Mouse (Mus musculus) megakaryocyte progenitor cell, adult 5-6 weeks (primary cell): ENCODE results near the gene Krt222. TPM values are rescaled to one million over a fixed set of nuclear protein-coding genes. Genes with fewer than 3 reads are reported as not detected.

Source experiments
- ATAC-seq: replicated peaks from 2 replicates; pipeline ENCODE4 v1.8.0; 2016; ENCODE audit warnings: mild to moderate bottlenecking, moderate TSS enrichment, inconsistent platforms; ENCODE audit not compliant: poor library complexity
- total RNA-seq, 2 experiments: library from RNA; stranded (forward) in 1 of 2; stranded (reverse) in 1 of 2; fragments of 157-497, 149-512 nt in 1 of 2; fragments of 200-1000 nt in 1 of 2; gene quantifications; 2 replicates each; pipeline versions ENCODE4 v1.2.3 to v1.2.4; 2015 to 2017

The Krt222 gene
- total RNA-seq, 2 experiments from 2014 or later = not detected

DNA sequence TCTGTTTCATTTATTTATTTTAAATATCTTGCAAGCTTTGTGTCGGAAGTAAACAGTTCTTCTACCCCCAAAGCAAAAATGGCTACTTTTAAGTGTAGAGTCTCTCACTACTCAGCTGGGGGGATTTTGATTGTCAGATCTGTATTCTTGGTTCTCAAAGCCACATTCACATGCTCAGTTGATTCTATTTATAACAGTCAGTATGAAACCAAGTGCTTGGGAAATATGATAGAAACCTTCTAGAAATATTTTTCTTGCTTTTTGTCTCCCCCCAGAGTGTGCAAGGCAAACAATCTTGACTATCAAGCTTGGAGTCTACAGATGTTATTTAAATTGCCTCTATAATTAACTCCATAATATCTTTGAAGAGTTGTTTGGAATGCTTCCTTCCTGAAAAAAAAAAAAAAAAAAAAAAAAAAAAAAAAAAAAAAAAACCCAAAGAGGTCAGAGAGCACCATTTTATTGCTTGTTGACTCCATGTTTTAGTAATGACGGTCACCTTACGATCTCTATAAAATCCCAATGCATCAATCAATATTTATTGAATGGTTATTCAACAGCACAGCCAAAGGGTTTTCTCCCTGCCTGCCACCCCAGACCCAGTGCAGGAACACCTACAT is 575 bp downstream of the Krt222 start:
- ATAC-seq = no peak

DNA sequence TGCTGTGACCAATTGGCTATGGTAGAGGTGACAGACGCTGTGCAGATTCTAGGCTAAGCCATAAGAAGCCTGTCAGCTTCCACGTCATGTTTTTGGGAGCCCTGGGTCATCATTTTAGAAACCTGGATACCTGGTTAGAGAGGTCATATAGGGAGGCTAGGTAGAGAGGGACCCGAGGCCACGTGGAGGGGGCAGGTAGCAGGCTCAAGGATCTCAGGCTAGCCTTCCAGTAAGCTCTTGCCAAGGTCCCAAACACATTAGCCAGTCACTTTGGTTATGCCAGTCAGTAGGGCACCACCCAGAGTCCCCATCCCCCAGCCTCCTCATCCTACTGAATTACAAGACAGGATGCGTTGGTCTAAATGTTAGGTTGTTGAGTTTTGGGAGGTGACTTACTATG is 1.8 kb downstream of the Krt222 start:
- ATAC-seq = no peak

DNA sequence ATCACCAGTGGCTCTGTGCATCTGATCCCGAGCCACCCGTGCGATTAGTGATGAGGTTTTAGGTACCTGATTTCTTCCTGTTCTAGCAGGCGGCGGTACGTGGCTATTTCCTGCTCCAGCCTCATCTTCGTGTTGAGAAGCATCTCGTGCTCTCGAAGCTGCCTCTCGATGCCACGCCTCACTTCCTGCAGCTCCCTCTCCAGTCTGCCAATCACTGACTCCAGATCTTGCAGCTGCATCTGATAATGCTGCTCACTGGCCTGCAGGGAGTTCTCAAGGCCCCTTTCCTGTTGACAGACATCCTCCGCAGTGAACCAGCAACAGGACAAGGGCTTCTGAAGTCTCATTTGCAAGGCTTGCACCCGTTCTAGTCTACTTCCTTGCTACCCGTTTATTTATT is 5.4 kb downstream of the Krt222 start:
- peak; percentile 71 for ATAC-seq

DNA sequence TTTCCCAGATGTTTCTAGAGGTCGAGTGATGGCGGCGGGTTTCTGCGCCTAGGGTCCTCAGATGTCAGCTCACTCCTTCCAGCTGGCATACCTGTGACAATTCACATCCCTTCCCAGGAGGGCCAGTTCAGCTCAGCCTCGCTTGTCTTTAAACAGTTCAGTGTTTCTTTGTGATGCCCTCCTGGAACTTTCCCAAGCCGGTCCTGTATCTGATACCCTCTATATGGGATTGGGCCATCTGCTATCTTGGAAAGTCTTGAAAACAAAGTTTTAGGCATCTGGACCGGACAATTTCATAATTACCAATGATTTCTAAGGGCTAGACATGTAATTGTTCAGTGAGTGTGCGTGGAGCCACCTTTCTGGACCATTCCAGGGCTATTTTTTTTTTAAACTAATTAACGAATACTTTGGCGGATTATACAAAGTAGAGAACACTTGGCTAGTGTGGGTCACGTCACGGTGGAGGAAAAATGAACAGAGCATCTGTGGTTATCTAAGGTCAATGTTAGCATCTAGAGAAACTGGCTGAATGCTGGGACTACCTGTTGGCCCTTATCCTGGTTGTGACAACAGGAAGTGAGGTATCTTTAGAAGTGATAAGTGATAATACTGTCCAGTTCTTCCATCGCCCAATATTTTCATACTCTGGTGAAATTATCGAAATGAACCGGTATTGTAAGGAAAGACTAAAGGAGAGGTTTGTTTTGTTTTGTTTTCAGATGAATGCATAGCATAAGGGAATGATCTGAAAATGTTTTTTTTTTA is 12.7 kb downstream of the Krt222 start:
- 0 out of 2 replicates have a peak, but pooled peaks have one; percentile 4 for ATAC-seq

DNA sequence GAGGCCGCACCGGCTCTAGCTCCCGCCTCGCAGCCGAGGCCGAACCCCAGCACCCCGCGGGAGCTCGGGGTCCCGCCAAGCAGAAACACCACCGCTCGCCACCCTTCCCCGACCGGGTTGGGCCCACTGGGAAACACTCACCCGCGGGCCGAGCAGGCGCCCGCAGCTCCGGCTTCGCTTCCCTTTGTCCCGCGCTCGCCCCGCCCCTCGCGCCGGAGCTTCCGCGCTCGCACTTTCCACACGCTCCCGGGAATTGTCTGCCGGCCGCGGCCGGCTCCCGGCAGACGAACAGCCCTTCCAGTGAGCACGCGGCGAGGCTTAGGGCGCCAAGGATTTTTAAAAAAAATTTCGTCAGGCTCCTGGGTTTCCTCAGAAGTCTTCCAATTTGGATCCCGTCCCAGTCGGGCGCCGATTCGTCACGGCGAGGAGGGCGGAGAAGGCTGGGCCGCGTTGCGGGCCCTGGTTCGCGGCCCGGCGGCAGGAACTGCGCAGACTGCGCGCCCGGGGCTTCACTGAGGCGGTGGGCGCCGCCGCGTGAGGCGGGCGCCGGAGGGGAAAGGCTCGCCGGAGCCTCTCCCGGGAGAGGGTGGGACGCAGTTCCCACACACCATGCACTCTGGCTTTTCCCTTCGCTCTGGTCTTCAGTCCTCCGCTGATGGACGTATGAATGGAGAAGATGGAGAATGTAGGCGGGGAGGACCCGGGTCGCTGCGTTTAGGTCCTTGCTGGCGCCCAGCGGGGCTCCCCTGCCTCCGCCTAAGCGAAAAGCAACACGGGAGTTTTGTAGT is 13.4 kb downstream of the Krt222 start, which contains the start of gene Smarce1:
Smarce1 (minus strand) TSS at position 757 of the 788 bp plus-strand sequence.
- ATAC-seq = peak; percentile 77

DNA sequence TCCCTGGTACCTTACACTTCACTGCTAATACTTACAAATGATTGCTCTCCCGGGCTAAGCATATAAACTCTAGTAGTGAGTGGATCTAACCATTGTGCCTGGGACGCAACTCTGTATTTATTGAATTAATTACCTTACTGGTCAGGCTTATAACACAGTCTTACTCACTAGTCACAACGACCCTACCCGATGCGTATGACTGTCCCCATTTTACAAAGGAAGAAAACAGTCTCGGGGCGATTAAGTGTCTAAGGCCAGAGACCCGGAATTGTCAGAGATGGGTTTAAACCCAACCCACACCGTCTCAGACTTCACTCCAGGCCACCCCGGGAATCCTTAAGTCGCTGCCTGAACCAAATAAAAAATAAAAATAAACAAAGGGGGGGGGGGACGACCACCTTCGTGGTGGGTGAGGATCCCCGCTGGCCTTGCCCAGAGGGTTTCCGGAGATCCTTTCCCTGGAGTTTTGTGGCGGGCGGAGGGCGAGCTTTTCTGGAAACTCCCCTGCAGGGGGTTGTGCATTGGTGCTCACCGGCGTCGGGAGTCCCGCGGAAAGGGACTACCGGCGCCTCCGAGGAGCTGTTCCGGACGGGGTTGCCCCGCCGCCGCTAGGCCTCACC is 14.1 kb downstream of the Krt222 start:
- ATAC-seq = no peak; the same call in 1 of the 2 replicates

DNA sequence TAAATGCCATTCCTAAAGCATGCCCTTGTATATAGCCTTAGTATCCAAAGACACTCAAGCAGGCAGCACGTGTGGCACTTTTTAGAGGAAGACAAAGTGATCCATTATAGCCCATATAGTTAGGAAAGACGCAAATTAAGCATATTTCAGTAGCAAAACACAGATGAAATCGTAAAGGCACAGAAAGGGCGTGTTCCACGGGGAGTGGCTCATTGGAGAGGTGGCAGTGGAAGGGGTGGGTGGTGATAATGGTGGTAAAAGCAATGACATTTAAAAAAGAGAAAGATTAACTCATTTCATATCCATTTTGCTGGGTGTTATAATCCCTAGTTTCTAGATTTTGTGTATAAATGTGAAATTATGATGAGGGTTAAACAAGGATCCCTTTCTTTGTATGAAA is 17.6 kb downstream of the Krt222 start:
- ATAC-seq = 0 out of 2 replicates have a peak, but pooled peaks have one; percentile 30

DNA sequence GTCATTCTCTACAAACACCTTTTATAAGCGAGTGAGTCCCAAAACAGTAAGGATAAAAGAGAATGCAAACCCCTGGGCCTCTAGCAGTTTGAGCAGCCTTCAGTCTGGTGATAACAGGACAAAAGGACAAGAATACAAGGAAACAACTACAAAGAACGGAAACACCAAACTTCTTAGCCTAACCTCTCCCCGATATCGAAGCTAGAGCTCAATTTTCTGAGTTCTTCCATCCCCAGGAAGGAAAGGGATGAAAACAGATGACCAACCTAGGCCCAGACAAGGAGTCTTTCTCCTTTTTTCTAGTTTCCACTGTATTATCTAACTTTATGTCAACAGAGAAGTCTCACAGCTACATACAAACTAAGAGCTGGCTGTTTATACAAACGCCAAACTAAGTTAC is 20.6 kb downstream of the Krt222 start:
- no peak for ATAC-seq

DNA sequence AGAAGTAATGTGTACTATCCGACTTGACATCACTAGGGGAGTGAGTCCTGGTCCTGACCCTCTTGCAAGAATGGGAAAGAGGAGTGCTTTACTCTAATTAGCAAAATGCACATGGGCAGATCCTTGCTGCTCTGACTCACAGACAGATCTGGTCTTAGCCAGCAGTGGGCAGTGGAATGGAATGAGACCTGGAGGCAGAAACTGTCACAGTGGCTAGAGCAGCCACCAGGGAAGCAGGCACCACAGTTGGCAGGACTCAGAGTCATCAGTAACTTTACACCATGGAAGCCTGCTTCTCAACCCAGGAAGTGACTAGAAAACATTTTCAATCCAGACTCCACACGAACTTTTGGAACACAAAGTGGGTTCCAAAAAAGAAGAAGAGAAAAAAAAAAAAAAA is 22.1 kb downstream of the Krt222 start:
- no peak for ATAC-seq

DNA sequence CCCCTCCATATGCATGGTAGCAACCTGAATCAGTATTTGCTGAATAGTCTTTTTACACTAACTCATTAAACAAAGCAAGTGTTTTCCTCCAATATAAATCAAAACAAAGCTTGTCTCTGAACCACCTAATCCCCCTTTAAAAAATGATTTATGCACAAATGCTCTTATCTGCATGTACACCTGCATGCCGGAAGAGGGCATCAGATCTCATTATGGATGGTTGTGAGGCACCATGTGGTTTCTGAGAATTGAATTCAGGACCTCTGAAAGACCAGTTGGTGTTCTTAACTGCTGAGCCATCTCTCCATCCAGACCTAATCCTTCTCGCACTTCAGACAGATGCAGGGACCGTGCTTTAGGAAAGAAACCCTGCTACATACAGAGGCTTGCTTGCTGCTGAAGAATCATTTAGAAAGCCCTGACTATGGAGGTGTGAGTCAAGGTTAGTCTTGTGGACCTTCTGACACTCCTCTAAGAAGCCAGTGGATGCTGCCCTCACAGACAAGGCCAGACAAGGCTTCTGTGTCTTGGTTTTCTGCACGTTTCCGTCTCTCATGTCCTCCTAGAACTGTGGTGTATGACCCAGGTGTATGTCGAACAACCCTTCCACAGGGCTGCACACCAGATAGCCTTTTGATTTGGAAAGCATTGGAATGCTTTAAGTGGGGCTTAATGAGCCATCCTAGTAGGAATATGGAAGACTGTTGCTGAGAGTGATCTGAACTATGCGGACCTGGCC is 26.5 kb downstream of the Krt222 start:
- ATAC-seq = no peak

DNA sequence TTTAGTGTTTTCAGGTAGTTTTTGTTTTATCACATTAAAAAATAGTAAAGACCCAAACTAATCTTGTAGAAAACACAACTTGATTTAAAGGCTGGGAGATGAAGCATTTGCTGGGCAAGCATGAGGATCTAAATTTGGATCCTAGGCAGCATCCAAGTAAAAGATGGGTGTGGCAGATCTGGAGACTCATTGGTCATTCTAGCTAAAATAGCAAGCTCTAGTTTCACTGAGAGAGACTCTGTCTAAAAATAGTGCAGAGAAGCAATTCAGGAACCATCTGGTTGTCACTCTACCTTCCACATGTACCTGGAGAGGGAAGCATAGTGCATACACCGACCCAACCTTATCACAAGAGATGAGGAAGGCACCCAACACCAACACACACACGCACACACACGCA is 27.7 kb downstream of the Krt222 start:
- ATAC-seq = no peak

DNA sequence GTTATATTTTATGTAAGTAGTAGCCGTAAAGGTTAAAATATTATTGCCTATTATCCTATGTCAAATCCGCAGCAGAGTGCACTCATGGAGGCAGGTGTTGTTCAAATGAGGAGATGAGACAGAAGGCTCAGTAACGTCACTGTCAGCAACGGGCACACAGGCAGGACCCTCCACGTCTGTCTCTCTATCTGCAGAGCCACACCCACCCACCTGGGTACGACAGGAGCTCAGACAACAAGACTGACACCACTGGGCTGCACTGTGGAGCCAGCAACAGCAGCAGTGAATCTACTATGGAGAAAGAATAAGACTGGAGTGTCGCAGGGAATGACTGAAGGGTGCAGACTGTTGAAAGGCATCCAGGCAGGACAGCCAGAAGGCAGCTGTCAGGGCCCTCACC is 31.2 kb downstream of the Krt222 start:
- no peak for ATAC-seq

DNA sequence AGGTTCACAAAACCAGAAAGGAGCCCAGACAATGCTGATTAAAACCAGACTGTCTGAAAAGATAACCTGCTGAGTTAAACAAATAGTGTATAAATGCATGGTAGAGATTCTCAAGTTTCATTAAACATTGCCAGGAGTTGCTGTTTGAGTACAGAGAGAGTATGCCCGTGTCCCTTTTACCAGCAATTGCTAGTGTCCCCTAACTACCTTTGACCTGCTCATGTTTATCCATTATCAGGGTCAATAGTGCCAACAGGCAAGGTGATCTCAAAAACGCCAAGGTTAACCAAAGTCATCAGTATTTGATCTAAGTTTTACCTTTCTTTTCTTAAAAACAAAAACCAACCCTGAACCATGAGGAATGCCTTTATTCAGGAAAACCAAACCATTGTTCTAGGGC is 31.9 kb downstream of the Krt222 start:
- no peak for ATAC-seq

DNA sequence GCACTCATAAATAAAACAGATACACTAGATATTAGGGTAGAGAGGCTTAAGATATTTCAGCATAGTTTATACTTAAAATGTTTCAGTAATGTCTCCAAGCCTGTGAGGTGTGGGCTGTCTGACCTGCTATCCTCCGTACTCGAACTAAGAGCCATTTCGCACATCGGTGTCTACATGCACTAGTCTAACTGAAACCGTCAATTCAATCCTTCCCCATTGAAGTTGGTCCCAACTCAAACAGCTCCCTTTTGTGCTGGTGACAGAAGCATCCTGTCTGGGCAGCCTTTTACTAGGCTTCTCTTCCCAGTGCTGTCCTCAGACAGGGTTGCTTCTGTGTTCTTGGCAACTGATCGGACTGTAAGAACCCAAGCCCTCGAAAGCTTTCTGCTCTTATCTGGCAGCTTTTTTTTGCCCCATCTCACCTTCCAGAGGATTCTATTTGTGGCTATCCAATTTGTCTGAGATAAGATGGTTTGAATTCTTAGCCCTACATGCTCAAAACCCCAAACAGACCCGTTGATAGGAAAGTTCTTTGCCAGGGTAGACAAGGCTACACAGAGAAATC is 35.7 kb downstream of the Krt222 start:
- no peak for ATAC-seq

DNA sequence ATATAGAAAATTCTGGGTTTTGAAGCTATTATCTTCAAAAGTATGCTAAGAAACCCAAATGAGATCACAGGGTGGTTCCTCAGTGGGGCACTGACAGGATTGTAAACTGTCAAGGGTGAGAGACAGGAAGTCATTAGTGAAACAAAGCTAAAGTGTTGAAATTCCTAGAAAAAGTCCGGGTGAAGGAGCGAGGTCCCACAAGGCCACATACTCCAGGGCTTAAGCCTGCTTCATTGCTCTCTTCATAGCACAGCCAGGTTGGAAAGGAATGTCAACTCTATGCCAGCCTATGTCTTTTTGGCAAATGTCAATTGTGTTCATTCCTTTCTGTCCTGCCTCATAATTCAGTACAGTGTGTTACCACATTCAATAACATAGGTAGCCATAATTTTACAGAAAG is 36.4 kb downstream of the Krt222 start:
- no peak for ATAC-seq

DNA sequence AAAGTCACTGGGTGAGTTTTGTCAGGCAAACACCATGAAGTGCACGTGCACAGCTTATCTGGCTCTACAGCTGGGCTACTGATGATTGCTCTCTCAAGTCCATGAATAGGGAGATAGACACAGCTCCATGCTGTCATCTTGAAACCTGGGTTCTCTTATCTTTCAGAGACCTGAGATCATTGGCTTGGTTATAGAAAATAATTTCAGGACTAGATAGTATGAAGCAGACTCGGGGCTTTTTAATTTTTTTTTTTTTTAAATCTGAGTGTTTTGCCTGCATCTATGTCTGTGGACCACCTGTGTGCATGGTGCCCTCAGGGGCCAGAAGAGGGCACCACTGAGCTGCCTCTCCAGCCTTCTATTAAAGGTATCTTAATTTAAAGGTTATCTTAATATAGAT is 36.9 kb downstream of the Krt222 start:
- ATAC-seq = peak; percentile 91

DNA sequence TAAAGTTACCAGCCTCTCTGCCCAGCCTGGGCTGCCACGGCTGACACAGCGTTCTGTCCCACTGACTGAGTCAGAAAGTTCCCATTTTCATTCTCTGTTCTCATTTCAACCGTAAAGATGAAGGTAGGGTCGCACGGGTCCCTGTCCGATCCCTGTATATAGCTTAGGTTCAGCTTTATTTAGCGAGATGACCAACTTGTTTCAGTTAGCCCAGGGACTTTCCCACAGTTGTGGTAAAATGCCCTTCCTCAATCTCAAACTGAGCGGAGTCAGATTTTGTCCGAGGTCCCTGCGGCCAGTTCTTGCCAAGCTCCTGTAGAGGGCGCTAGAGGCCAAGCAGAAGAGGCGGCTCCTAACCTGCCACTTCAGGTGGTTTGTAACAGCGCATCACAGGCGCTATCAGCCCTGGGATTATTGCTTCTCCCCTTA is 54.7 kb downstream of the Krt222 start:
- peak; percentile 95 for ATAC-seq

DNA sequence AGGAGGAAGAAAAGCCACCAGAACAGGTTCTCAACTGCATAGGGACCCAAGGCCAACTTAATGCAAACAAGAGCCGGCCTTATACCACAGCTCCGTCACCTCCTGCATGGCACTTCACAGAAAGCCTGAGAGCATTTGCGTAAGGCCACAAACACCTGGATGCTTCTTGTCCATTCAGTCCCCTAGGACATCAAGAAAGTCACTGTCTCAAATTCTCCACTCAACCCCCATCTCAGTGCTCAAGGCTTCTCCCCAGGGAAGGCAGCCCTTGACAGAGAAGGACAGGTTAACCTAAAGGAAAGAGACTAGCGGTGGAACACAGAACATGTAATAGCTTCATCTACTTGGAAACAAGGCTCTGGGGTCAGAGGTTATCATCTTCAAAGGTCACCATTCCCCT is 56.5 kb downstream of the Krt222 start:
- no peak for ATAC-seq

DNA sequence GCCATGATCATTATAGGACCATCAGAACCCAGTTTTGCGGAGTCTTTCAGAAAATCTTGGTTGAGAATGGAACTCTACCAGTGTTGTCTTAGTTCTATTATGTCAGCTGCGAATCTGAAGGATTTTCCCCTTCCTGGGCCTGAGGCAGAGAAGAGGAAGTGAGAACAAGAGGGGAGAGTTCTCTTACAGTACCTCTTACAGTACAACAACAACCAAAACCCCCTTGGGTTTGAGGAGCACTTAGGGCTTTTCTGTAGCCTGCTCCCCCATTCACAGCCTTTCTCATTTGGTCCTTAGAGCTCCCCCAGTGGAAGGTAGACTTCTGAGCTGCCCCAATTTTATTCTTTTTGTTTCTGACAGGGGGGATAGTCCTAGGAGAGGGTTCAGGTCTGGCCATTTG is 57.0 kb downstream of the Krt222 start:
- ATAC-seq = 0 out of 2 replicates have a peak, but pooled peaks have one; percentile 24
